Mouse (Mus musculus): ENCODE data around the gene Slc13a3. TPM values are rescaled to one million over a fixed set of nuclear protein-coding genes. Genes with fewer than 3 reads are reported as not detected.

The Slc13a3 gene
- polyA plus RNA-seq, 1 experiment from 2014 or later, result 1.9 TPM

- H3K4me2 ChIP-seq (ENCODE audit: low read depth, low read length), result no peak overlapping the region
- H3K9me3 ChIP-seq (ENCODE audit: control insufficient read depth, low read length), result peaks cover 7% of the 10 kb centered on the region
- ATAC-seq (ENCODE audit: low read depth) (no peak), DNase-seq (ENCODE audit: low spot score) (no peak)
- no peak overlapping the region for H3K9ac ChIP-seq (ENCODE audit: low read depth, low read length)
- H3K27me3 ChIP-seq (replicated peaks; ENCODE audit: control insufficient read depth, insufficient read depth, low read length), result no peaks in the 10 kb centered on the region
- H3K36me3 ChIP-seq (ENCODE audit: control insufficient read depth, insufficient read depth, low read length), result peaks cover 57% of the 10 kb centered on the region
- H3K4me1 ChIP-seq (ENCODE audit: control insufficient read depth, insufficient read depth, low read length), result no peaks in the 10 kb centered on the region
- WGBS, result 86% methylated on average over 5 of the region's 5 CpGs
- no peak overlapping the region for H3K4me3 ChIP-seq (ENCODE audit: low read depth, low read length)
- no peak overlapping the region for H3K27ac ChIP-seq (replicated peaks; ENCODE audit: low read depth, low read length)
Observed at GRCm38 (mm10) chr2:165375478-165375877, 97.6 kb downstream of the Slc13a3 start.

DNA sequence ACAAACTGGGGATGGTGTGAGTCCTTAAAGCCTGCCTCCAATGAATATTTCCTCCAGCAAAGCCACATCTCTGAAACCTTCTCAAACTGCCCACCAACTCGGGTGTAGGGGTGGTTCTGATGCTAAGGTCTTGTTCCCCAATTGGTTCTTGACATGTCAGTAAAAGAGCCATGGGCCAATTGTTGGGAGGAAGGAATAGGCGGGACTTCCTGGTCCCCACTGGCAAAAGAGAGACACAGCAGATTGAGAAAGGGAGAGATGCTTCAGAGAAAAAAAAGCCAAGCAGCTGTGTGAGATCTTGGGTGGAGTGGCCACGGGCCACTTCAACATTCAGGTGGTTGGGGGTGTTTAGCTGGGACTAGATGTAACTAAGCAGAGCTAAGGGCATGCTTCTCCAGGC lies 102.0 kb downstream of the Slc13a3 start:
- 20% methylated on average over 3 of the region's 3 CpGs for WGBS
- H3K4me2 ChIP-seq (ENCODE audit: low read depth, low read length), result no peak overlapping the region

GRCm38 (mm10) chr2:165370348-165370747 lies 102.7 kb downstream of the Slc13a3 start:
- H3K9ac ChIP-seq (ENCODE audit: low read depth, low read length), result no peak overlapping the region
- H3K4me3 ChIP-seq (ENCODE audit: low read depth, low read length), result no peak overlapping the region
- H3K27ac ChIP-seq (replicated peaks; ENCODE audit: low read depth, low read length), result no peak overlapping the region
- peaks cover 11% of the 10 kb centered on the region; the same call in 1 of the 2 replicates for H3K36me3 ChIP-seq (ENCODE audit: control insufficient read depth, insufficient read depth, low read length)
- no peak for ATAC-seq (ENCODE audit: low read depth)
- no peak for DNase-seq (ENCODE audit: low spot score)
- H3K9me3 ChIP-seq (ENCODE audit: control insufficient read depth, low read length), result no peaks in the 10 kb centered on the region
- peaks cover 13% of the 10 kb centered on the region for H3K4me1 ChIP-seq (ENCODE audit: control insufficient read depth, insufficient read depth, low read length)
- 75% methylated on average over 3 of the region's 3 CpGs for WGBS
- H3K4me2 ChIP-seq (ENCODE audit: low read depth, low read length), result no peak overlapping the region
- peaks cover 7% of the 10 kb centered on the region for H3K27me3 ChIP-seq (replicated peaks; ENCODE audit: control insufficient read depth, insufficient read depth, low read length)

More for the DNA sequence above, 102.0 kb downstream of the Slc13a3 start:
- ATAC-seq (ENCODE audit: low read depth) (no peak), DNase-seq (ENCODE audit: low spot score) (no peak)
- Histone ChIP-seq H3K9me3 (ENCODE audit: control insufficient read depth, low read length) (no peaks in the 10 kb centered on the region), H3K9ac (ENCODE audit: low read depth, low read length) (no peak overlapping the region), H3K4me3 (ENCODE audit: low read depth, low read length) (no peak overlapping the region), H3K27ac (replicated peaks; ENCODE audit: low read depth, low read length) (no peak overlapping the region), H3K27me3 (replicated peaks; ENCODE audit: control insufficient read depth, insufficient read depth, low read length) (peaks cover 7% of the 10 kb centered on the region), H3K4me1 (ENCODE audit: control insufficient read depth, insufficient read depth, low read length) (peaks cover 13% of the 10 kb centered on the region), H3K36me3 (ENCODE audit: control insufficient read depth, insufficient read depth, low read length) (peaks cover 18% of the 10 kb centered on the region; the same call in 1 of the 2 replicates)

- Histone ChIP-seq H3K4me2 (ENCODE audit: low read depth, low read length) (peak within 1 kb of the TSS; percentile 61), H3K27ac (replicated peaks; ENCODE audit: low read depth, low read length) (no peak within 1 kb of the TSS), H3K27me3 (replicated peaks; ENCODE audit: control insufficient read depth, insufficient read depth, low read length) (peaks cover 7% of the 10 kb centered on the region), H3K4me1 (ENCODE audit: control insufficient read depth, insufficient read depth, low read length) (peaks cover 13% of the 10 kb centered on the region), H3K4me3 (ENCODE audit: low read depth, low read length) (peak within 1 kb of the TSS; percentile 35), H3K9ac (ENCODE audit: low read depth, low read length) (peak within 1 kb of the TSS; percentile 51), H3K9me3 (ENCODE audit: control insufficient read depth, low read length) (no peaks in the 10 kb centered on the region), H3K36me3 (ENCODE audit: control insufficient read depth, insufficient read depth, low read length) (no peaks in the 10 kb centered on the region)
- ATAC-seq (ENCODE audit: low read depth) (peak; percentile 16; the same call in 1 of the 2 replicates), DNase-seq (ENCODE audit: low spot score) (peak; percentile 41)
- WGBS, result 1% methylated on average over 23 of the region's 27 CpGs
Observed at GRCm38 (mm10) chr2:165368496-165368895, 104.5 kb downstream of the Slc13a3 start, which contains the start of gene Zfp663. Gene Zfp663 (minus strand): TSS chr2:165368729.

GRCm38 (mm10) chr2:165367868-165368439 lies 105.1 kb downstream of the Slc13a3 start:
- H3K4me2 ChIP-seq (ENCODE audit: low read depth, low read length), result peak overlapping the region; percentile 61
- ATAC-seq (ENCODE audit: low read depth), result 0 out of 2 replicates have a peak, but pooled peaks have one; percentile 15
- no peaks in the 10 kb centered on the region for H3K36me3 ChIP-seq (ENCODE audit: control insufficient read depth, insufficient read depth, low read length)
- H3K4me1 ChIP-seq (ENCODE audit: control insufficient read depth, insufficient read depth, low read length), result peaks cover 13% of the 10 kb centered on the region
- peak overlapping the region; percentile 35 for H3K4me3 ChIP-seq (ENCODE audit: low read depth, low read length)
- peak; percentile 35 for DNase-seq (ENCODE audit: low spot score)
- H3K9me3 ChIP-seq (ENCODE audit: control insufficient read depth, low read length), result no peaks in the 10 kb centered on the region
- no peak overlapping the region for H3K27ac ChIP-seq (replicated peaks; ENCODE audit: low read depth, low read length)
- peaks cover 7% of the 10 kb centered on the region for H3K27me3 ChIP-seq (replicated peaks; ENCODE audit: control insufficient read depth, insufficient read depth, low read length)
- under 1% methylated on average over 13 of the region's 13 CpGs for WGBS
- H3K9ac ChIP-seq (ENCODE audit: low read depth, low read length), result peak overlapping the region; percentile 51

DNA sequence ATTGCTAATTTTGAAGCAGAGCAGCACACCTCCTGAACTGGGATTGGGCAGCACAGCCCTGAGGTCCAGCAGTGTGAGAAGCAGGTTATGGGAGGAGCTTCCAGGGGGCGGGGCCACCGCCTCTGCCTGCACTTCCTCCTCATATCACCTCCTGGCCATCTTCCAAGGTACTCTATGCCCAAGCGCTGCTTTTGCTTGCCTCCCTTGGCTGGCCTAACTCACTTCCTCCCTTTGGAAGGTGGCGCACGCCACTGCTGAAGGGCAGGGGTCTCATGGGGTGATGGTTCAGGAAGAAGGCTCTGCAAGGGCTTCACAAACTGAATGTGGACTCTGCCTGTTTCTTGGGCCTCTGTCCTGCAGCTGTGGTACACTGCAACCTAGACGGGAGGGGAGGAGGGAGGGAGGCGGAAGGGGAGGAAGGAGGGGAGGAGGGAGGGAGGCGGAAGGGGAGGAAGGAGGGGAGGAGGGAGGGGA lies 105.9 kb downstream of the Slc13a3 start:
- no peak overlapping the region for H3K9ac ChIP-seq (ENCODE audit: low read depth, low read length)
- no peaks in the 10 kb centered on the region for H3K9me3 ChIP-seq (ENCODE audit: control insufficient read depth, low read length)
- H3K36me3 ChIP-seq (ENCODE audit: control insufficient read depth, insufficient read depth, low read length), result no peaks in the 10 kb centered on the region
- 0 out of 2 replicates have a peak overlapping the region, but pooled peaks have one; percentile 26 for H3K4me2 ChIP-seq (ENCODE audit: low read depth, low read length)
- no peak overlapping the region for H3K27ac ChIP-seq (replicated peaks; ENCODE audit: low read depth, low read length)
- DNase-seq (ENCODE audit: low spot score) (peak; percentile 61), ATAC-seq (ENCODE audit: low read depth) (peak; percentile 51; the same call in 1 of the 2 replicates)
- 1% methylated on average over 5 of the region's 8 CpGs for WGBS
- no peak overlapping the region for H3K4me3 ChIP-seq (ENCODE audit: low read depth, low read length)
- H3K27me3 ChIP-seq (replicated peaks; ENCODE audit: control insufficient read depth, insufficient read depth, low read length), result peaks cover 7% of the 10 kb centered on the region
- H3K4me1 ChIP-seq (ENCODE audit: control insufficient read depth, insufficient read depth, low read length), result peaks cover 13% of the 10 kb centered on the region

GRCm38 (mm10) chr2:165364334-165365091 lies 108.5 kb downstream of the Slc13a3 start:
- ATAC-seq (ENCODE audit: low read depth), result no peak
- peak; percentile 61 for DNase-seq (ENCODE audit: low spot score)
- Histone ChIP-seq H3K9ac (ENCODE audit: low read depth, low read length) (no peak overlapping the region), H3K9me3 (ENCODE audit: control insufficient read depth, low read length) (no peaks in the 10 kb centered on the region), H3K27me3 (replicated peaks; ENCODE audit: control insufficient read depth, insufficient read depth, low read length) (peaks cover 7% of the 10 kb centered on the region), H3K27ac (replicated peaks; ENCODE audit: low read depth, low read length) (no peak overlapping the region), H3K4me3 (ENCODE audit: low read depth, low read length) (0 out of 2 replicates have a peak overlapping the region, but pooled peaks have one; percentile 2), H3K36me3 (ENCODE audit: control insufficient read depth, insufficient read depth, low read length) (no peaks in the 10 kb centered on the region), H3K4me1 (ENCODE audit: control insufficient read depth, insufficient read depth, low read length) (peaks cover 13% of the 10 kb centered on the region), H3K4me2 (ENCODE audit: low read depth, low read length) (peak overlapping the region; percentile 14; the same call in 1 of the 2 replicates)
- WGBS, result 11% methylated on average over 21 of the region's 21 CpGs

DNA sequence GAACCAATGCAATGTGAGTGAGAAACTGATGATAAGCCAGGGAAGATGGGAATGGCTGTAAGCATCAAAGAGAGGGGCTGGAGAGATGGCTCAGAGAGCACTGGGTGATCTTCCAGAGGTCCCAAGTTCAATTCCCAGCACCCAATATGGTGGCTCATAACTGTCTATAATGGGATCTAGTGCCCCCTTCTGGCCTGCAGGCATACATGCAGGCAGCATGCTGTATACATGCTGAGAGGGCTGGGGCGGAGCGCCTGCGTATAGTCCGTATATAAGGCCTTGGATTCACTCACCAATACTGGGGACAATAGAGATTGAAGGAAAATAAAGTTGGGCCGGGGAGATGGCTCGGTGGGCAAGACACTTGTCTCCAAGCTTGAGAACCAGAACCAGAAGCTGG lies 109.7 kb downstream of the Slc13a3 start:
- no peak overlapping the region for H3K9ac ChIP-seq (ENCODE audit: low read depth, low read length)
- no peak overlapping the region for H3K4me2 ChIP-seq (ENCODE audit: low read depth, low read length)
- H3K4me3 ChIP-seq (ENCODE audit: low read depth, low read length), result no peak overlapping the region
- H3K27ac ChIP-seq (replicated peaks; ENCODE audit: low read depth, low read length), result no peak overlapping the region
- DNase-seq (ENCODE audit: low spot score), result no peak
- H3K27me3 ChIP-seq (replicated peaks; ENCODE audit: control insufficient read depth, insufficient read depth, low read length), result peaks cover 3% of the 10 kb centered on the region
- no peaks in the 10 kb centered on the region for H3K36me3 ChIP-seq (ENCODE audit: control insufficient read depth, insufficient read depth, low read length)
- peaks cover 11% of the 10 kb centered on the region for H3K4me1 ChIP-seq (ENCODE audit: control insufficient read depth, insufficient read depth, low read length)
- WGBS, result 89% methylated on average over 6 of the region's 6 CpGs
- no peaks in the 10 kb centered on the region for H3K9me3 ChIP-seq (ENCODE audit: control insufficient read depth, low read length)
- no peak for ATAC-seq (ENCODE audit: low read depth)
